Mouse (Mus musculus) thymus, postnatal 25 days (tissue): Measurements from ENCODE around the gene Harbi1.

Experiments used
- DNase-seq: peaks from one replicate; pipeline ENCODE4 v3.0.0; 2022

The Harbi1 gene

DNA sequence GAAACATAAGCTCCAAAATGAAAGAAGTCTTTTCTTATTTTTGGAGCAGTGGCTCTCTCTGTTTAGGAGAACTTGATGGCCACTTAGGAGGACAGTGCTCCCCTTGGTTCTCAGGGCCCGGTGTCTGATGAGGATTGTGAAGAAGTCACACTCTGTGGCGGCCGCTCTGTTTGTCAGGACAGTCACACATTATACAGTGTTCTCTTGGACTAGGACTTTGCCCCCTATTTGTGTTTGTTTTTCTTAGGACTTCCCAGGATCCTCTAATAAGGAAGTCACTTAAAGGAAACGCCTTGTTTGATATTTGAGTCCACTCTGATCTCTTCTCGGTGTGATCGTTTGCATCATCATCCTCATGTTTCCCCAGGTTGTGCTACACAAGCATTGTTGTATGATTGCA, 7.6 kb downstream of the Harbi1 start:
- DNase-seq = no peak

- DNase-seq = no peak
Measured at GRCm38 (mm10) chr2:91723382-91723781, 12.7 kb downstream of the Harbi1 start.

DNA sequence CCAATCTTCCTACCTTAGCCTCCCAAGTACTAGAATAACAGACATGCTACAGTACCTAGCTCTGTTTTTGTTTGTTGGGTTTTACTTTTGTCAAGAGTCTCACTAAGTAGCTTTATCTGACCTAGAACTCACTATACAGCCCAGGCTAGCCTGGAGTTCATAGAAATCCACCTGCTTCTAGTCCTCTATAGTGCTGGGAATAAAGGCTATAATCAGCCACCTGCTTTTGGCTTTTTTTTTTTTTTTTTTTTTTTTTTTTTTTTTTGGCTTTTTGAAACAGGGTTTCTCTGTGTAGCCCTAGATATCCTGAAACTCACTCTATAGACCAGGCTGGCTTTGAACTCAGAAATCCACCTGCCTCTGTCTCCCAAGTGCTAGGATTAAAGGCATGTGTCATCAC, 13.3 kb downstream of the Harbi1 start:
- no peak for DNase-seq

GRCm38 (mm10) chr2:91724716-91725115, 14.1 kb downstream of the Harbi1 start:
- DNase-seq = no peak

DNA sequence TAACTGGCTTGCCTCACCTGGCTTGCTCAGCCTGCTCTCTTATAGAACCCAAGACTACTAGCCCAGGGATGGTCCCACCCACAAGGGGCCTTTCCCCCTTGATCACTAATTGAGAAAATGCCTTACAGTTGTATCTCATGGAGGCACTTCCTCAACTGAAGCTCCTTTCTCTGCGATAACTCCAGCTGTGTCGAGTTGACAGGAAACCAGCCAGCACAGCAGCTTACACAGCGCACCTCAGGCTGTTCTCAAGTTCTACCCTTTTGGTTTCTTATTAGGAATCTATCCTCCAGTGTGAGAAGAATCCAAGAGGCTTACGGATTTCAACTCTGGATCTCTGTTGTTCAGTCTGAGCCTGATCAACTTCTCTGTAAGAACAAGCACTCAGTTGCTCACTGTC, 14.8 kb downstream of the Harbi1 start:
- DNase-seq = peak; percentile 30

DNA sequence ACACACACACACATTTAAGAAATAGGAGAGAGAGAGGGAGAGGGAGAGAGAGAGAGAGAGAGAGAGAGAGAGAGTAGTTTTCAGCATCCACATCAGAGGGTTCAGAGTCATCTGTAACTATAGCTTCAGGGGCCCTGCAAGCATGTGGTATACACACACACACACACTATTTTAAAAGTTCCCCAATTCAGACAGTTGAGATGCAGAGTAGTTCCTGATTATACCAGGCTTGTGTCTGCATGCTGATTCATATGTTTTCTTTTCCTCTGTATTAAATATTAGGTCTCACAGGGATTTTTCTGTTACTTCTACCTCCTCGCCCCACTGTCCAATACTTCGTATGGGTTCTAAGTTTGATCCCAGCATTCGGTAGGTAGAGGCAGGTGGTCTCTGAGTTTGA, 16.4 kb downstream of the Harbi1 start:
- no peak for DNase-seq

DNA sequence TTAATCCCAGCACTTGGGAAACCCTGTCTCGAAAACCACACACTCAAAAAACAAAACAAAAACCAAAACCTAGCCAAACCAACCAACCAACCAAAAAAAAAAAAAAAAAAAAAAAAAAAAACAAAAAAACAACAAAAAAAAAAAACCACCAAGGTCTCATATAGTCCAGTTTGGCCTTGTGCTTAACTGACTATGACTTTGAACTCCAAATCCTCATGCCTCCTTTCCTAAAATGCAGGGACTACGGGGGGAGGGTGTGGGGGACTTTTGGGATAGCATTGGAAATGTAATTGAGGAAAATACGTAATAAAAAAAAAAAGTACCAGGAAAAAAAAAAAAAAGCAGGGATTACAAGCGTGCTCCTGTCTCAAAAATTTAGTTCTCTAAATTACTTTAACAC, 18.9 kb downstream of the Harbi1 start:
- DNase-seq = no peak

- peak; percentile 78 for DNase-seq
Measured at GRCm38 (mm10) chr2:91729971-91730821, 19.5 kb downstream of the Harbi1 start, which contains the start of gene Ambra1. Ambra1 (plus strand) TSS chr2:91730134.

DNA sequence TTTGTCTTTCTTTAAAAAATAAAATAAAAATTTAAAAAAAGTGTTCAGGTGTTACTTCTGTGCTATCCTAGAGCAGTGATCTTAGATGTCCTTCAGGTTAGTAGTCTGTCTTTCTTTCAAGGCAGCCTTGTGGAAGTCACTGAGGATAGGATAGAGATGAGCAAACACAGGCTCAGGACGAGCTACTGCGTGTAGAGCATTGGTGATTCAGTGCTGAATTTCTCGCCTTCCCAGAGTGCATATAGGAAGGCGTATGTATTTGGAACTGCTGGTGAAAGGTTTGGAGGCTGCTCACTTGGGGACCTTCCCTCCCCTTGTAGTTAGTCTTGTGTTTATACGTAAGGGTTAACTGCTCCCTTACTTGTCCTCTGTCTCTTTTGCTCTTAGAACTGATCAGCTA, 24.6 kb downstream of the Harbi1 start:
- no peak for DNase-seq

- no peak for DNase-seq
Measured at GRCm38 (mm10) chr2:91739586-91739985, 28.9 kb downstream of the Harbi1 start.

DNA sequence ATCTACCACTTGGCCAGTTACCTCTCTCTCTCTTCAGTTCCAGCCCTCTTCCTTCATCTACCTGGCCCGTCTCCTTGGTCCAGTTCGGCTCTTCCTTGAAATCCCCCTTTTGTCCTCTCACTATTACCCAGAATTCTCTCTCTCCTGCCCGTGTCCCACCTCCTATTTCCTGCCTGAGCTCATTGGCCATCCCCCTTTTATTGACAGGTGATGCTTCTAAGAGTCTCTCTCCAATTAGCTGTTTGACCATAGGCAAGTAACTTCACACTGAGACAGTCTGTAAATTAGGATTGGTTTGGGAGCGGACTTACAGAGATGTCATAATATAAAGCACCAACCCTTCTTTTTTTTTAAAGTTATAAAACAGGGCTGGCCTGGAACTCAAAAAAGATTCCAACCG, 34.0 kb downstream of the Harbi1 start:
- DNase-seq = no peak

DNA sequence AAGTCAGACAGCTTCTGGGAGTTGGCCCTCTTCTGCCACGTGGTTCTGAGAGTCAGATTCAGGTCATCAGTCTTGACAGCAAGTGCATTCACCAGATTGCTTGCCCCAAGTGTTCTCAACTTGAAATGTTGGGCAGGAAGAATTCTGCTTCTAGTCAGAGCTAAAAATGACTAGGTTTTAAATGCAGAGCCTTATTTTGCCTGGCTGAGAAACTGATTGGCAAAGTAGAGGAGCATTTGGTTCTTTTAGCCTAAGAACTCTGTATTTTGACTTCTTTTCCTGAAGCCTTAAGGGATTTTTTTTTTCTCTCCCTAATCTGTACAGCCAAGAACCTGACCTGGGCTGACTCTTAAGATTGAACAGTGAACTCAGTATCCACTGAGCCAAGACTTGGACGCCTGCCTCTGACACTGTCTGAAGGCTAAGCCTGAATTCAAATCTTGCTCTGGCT, 39.2 kb downstream of the Harbi1 start:
- no peak for DNase-seq
